Comparison of ENCODE assay signal across 43 mouse cellular contexts in the genomic region with DNA sequence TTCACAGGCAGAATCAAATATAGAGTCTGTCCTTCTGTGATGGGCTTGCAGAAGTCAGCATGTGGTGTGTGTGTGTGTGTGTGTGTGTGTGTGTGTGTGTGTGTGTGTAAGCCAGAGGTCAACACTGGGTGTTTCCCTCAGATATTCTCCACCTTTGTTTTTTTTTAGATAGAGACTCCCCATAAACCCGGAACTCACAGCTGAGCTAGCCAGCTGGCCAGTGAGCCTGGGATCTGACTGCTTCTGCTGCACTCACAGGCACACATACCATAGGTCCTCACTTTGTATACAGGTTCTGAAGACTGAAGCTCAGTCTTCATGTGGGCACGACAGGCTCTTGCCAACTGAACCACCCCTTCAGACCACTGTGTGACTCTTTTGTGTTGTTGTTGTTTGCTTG. TPM values are rescaled to one million over a fixed set of nuclear protein-coding genes. Genes with fewer than 3 reads are reported as not detected.
"Had no signal": no experiment of that assay in that cellular context is flagged by ENCODE, and none has a peak within 500 bp of the region (broad histone marks: within the 10 kb centered on the region; RNA-seq: fewer than 3 reads in every experiment).

No protein-coding gene starts in this region.

- H3K36me3 ChIP-seq: limb, embryonic 12.5 days; limb, embryonic 15.5 days; liver, embryonic 12.5 days; liver, embryonic 13.5 days; liver, embryonic 15.5 days; lung, embryonic 15.5 days; midbrain, embryonic 10.5 days; midbrain, embryonic 12.5 days; midbrain, embryonic 13.5 days; midbrain, embryonic 15.5 days; neural tube, embryonic 12.5 days had no signal

- H3K27ac ChIP-seq: limb, embryonic 12.5 days; limb, embryonic 15.5 days; liver, embryonic 12.5 days; liver, embryonic 13.5 days; liver, embryonic 14.5 days; liver, embryonic 15.5 days; lung, embryonic 15.5 days; macrophage; midbrain, embryonic 10.5 days; midbrain, embryonic 12.5 days; midbrain, embryonic 13.5 days; midbrain, embryonic 15.5 days; neural tube, embryonic 12.5 days had no signal

- H3K4me2 ChIP-seq: limb, embryonic 12.5 days; limb, embryonic 15.5 days; liver, embryonic 11.5 days; liver, embryonic 12.5 days; liver, embryonic 13.5 days; liver, embryonic 15.5 days; lung, embryonic 14.5 days; lung, embryonic 15.5 days; midbrain, embryonic 11.5 days; midbrain, embryonic 12.5 days; midbrain, embryonic 13.5 days; midbrain, embryonic 15.5 days; neural tube, embryonic 12.5 days had no signal

- H3K4me3 ChIP-seq: limb, embryonic 12.5 days; limb, embryonic 15.5 days; liver, embryonic 12.5 days; liver, embryonic 13.5 days; liver, embryonic 15.5 days; lung, embryonic 15.5 days; megakaryocyte, embryonic 14.5 days; midbrain, embryonic 10.5 days; midbrain, embryonic 12.5 days; midbrain, embryonic 13.5 days; midbrain, embryonic 15.5 days; myocyte; neural tube, embryonic 12.5 days had no signal

- ATAC-seq: liver, embryonic 12.5 days; liver, postnatal 0 days; lung, postnatal 0 days; midbrain, embryonic 13.5 days; midbrain, embryonic 15.5 days; midbrain, embryonic 16.5 days had no signal

- H3K9ac ChIP-seq: limb, embryonic 12.5 days; limb, embryonic 15.5 days; liver, embryonic 12.5 days; liver, embryonic 13.5 days; liver, embryonic 14.5 days; liver, embryonic 15.5 days; liver, postnatal 0 days; lung, embryonic 14.5 days; lung, embryonic 15.5 days; midbrain, embryonic 12.5 days; midbrain, embryonic 13.5 days; midbrain, embryonic 15.5 days; neural tube, embryonic 12.5 days had no signal

- H3K9me3 ChIP-seq: limb, embryonic 12.5 days; limb, embryonic 15.5 days; liver, embryonic 12.5 days; liver, embryonic 13.5 days; liver, embryonic 15.5 days; lung, embryonic 15.5 days; megakaryocyte, embryonic 14.5 days; midbrain, embryonic 10.5 days; midbrain, embryonic 12.5 days; midbrain, embryonic 13.5 days; midbrain, embryonic 15.5 days; neural tube, embryonic 12.5 days had no signal

- DNase-seq: left cerebral cortex, postnatal 4 days; liver; liver, embryonic 13.5 days; liver, postnatal 0 days; lung, adult 18-20 months; lung, adult 2 months; lung, embryonic 14.5 days; lung, postnatal 10 days; lung, postnatal 14 days; lung, postnatal 36 days; lung, postnatal 4 days; midbrain, embryonic 14.5 days had no signal

- H3K4me1 ChIP-seq: limb, embryonic 12.5 days; liver, embryonic 12.5 days; liver, embryonic 13.5 days; lung, embryonic 15.5 days; megakaryocyte, embryonic 14.5 days; midbrain, embryonic 10.5 days; midbrain, embryonic 12.5 days; midbrain, embryonic 13.5 days; midbrain, embryonic 15.5 days; neural tube, embryonic 12.5 days had no signal

- H3K27me3 ChIP-seq: limb, embryonic 15.5 days; lung, embryonic 15.5 days; midbrain, embryonic 15.5 days had no signal

RNA-seq across cellular contexts. Expression of a gene that starts 7.3 kb away (rescaled TPM):
- total RNA-seq: megakaryocyte progenitor cell, adult 5-6 weeks; megakaryocyte-erythroid progenitor cell, adult 5-6 weeks; monocyte, adult 5-6 weeks had no signal
- polyA plus RNA-seq: macrophage, myocyte had no signal

RNA-seq across cellular contexts. Expression of a gene that starts 22.7 kb away (rescaled TPM):
- total RNA-seq: megakaryocyte-erythroid progenitor cell, adult 5-6 weeks had no signal

RNA-seq across cellular contexts. Expression of a gene that starts 22.8 kb away (rescaled TPM):
- total RNA-seq: left cerebral cortex, postnatal 10 days; left cerebral cortex, postnatal 14 days; left cerebral cortex, postnatal 25 days; left cerebral cortex, postnatal 36 days; left cerebral cortex, postnatal 4 days; megakaryocyte progenitor cell, adult 5-6 weeks; midbrain, postnatal 0 days had no signal
- polyA plus RNA-seq: limb, embryonic 11.5 days; liver, embryonic 11.5 days; liver, embryonic 12.5 days; liver, embryonic 13.5 days; liver, embryonic 14.5 days; liver, embryonic 15.5 days; liver, embryonic 16.5 days; liver, postnatal 0 days; lung, embryonic 14.5 days; macrophage; midbrain, embryonic 10.5 days; midbrain, embryonic 11.5 days; midbrain, embryonic 12.5 days; midbrain, embryonic 13.5 days; midbrain, embryonic 14.5 days; midbrain, embryonic 16.5 days; myocyte; neural tube, embryonic 11.5 days; neural tube, embryonic 12.5 days had no signal

RNA-seq across cellular contexts. Expression of a gene that starts 46.7 kb away (rescaled TPM):
- total RNA-seq: midbrain, postnatal 0 days had no signal
- polyA plus RNA-seq: liver, embryonic 12.5 days; myocyte had no signal

RNA-seq across cellular contexts. Expression of a gene that starts 50.7 kb away (rescaled TPM):
- total RNA-seq: left cerebral cortex, adult 8-10 months; left cerebral cortex, postnatal 10 days; left cerebral cortex, postnatal 14 days; left cerebral cortex, postnatal 25 days; left cerebral cortex, postnatal 36 days; left cerebral cortex, postnatal 4 days; midbrain, postnatal 0 days had no signal
- polyA plus RNA-seq: limb, embryonic 11.5 days; limb, embryonic 12.5 days; limb, embryonic 14.5 days; liver, embryonic 11.5 days; liver, embryonic 12.5 days; liver, embryonic 13.5 days; lung, embryonic 14.5 days; midbrain, embryonic 10.5 days; midbrain, embryonic 11.5 days; midbrain, embryonic 12.5 days; midbrain, embryonic 13.5 days; midbrain, embryonic 14.5 days; midbrain, embryonic 15.5 days; midbrain, embryonic 16.5 days; midbrain, postnatal 0 days; myocyte; neural tube, embryonic 11.5 days; neural tube, embryonic 12.5 days had no signal
